Mouse (Mus musculus) hindbrain, embryonic 10.5 days (tissue): Measurements from ENCODE around the gene Cep55. TPM values are rescaled to one million over a fixed set of nuclear protein-coding genes. Genes with fewer than 3 reads are reported as not detected.

ENCODE experiments used
- DNase-seq: peaks from one replicate; pipeline ENCODE4 v3.0.0-alpha.2; 2017; ENCODE audit warnings: low spot score
- H3K27ac ChIP-seq: fragments of 300-500 bp; sonication (generic); 2 replicates; pipeline ENCODE4 v1.5.1; 2016; ENCODE audit warnings: mild to moderate bottlenecking, moderate library complexity
- H3K27me3 ChIP-seq: fragments of 300-500 bp; sonication (generic); 2 replicates; pipeline ENCODE4 v1.6.1; 2016; ENCODE audit warnings: mild to moderate bottlenecking; ENCODE audit not compliant: poor library complexity, insufficient read depth, severe bottlenecking
- H3K36me3 ChIP-seq: fragments of 300-500 bp; sonication (generic); 2 replicates; pipeline ENCODE4 v1.6.1; 2016; ENCODE audit warnings: mild to moderate bottlenecking, moderate library complexity
- H3K4me1 ChIP-seq: fragments of 300-500 bp; sonication (generic); replicated peaks from 2 replicates; pipeline ENCODE4 v1.6.1; 2016; ENCODE audit warnings: mild to moderate bottlenecking
- H3K4me3 ChIP-seq: fragments of 300-500 bp; sonication (generic); 2 replicates; pipeline ENCODE4 v1.5.1; 2016; ENCODE audit warnings: mild to moderate bottlenecking, moderate library complexity
- H3K9me3 ChIP-seq: fragments of 300-500 bp; sonication (generic); 2 replicates; pipeline ENCODE4 v1.6.1; 2016; ENCODE audit warnings: mild to moderate bottlenecking, moderate library complexity
- WGBS: fragments of 180-500 bp; shearing (Covaris S2); methylation state at CpG from one replicate; pipeline ENCODE4 v1.1.7; 2016; 5-methylcytosine and 5-hydroxymethylcytosine counted together
- polyA plus RNA-seq: library from polyadenylated mRNA; unstranded; fragments of >200 nt; fragmentation: Nextera tagmentation; extraction: Ambion mirVana; gene quantifications from 2 replicates; pipeline ENCODE4 v1.2.1, GENCODE M21; 2016

Cep55 gene
- polyA plus RNA-seq, 1 experiment from 2014 or later, result 33.5 TPM

GRCm38 (mm10) chr19:38085841-38086240 is 31.0 kb downstream of the Cep55 start:
- Histone ChIP-seq H3K9me3 (no peaks in the 10 kb centered on the region), H3K4me3 (no peak overlapping the region), H3K27me3 (0 out of 2 replicates have a peak, but pooled peaks cover 3% of the 10 kb centered on the region), H3K4me1 (no peaks in the 10 kb centered on the region), H3K36me3 (no peaks in the 10 kb centered on the region), H3K27ac (no peak overlapping the region)
- no peak for DNase-seq
- 88% methylated on average over 4 of the region's 4 CpGs for WGBS

DNA sequence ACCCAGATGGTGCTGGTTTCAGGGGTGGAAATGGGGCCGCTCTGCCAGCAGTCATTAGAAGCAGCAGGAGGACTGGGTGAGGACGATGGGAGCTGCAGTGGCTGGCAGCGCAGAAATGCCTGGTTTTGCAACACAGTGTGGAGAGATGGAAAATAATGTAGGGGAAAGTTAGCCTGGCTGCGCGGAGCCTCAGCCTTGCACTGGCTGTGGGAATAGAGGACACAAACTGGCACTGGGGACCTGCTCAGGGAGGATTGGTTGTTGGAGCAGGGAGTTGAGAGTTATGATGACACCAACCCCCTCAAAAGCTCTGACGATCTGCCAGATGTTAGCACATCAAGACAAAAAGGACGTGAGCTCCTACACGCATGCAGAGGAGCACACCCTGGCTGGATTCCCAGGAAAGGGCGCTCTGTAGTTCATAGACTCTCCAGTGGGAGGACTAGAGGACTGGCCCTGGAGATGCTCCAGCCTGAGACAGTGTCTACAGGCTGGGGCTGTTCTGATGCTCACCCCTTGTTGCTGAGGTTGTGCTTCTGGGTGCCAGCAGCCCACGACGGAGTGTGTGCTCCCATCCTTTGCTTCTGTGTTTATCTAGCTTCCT is 32.2 kb downstream of the Cep55 start:
- no peak overlapping the region for H3K4me3 ChIP-seq
- H3K9me3 ChIP-seq, result no peaks in the 10 kb centered on the region
- DNase-seq, result peak; percentile 7
- no peak overlapping the region for H3K27ac ChIP-seq
- H3K4me1 ChIP-seq, result peaks cover 6% of the 10 kb centered on the region; the same call in 1 of the 2 replicates
- WGBS, result 68% methylated on average over 11 of the region's 11 CpGs
- H3K27me3 ChIP-seq, result 0 out of 2 replicates have a peak, but pooled peaks cover 3% of the 10 kb centered on the region
- H3K36me3 ChIP-seq, result no peaks in the 10 kb centered on the region

- H3K4me1 ChIP-seq, result peaks cover 6% of the 10 kb centered on the region; the same call in 1 of the 2 replicates
- no peak overlapping the region for H3K4me3 ChIP-seq
- H3K9me3 ChIP-seq, result no peaks in the 10 kb centered on the region
- 89% methylated on average over 8 of the region's 8 CpGs for WGBS
- peaks cover 13% of the 10 kb centered on the region; the same call in 1 of the 2 replicates for H3K27me3 ChIP-seq
- no peak overlapping the region for H3K27ac ChIP-seq
- DNase-seq, result no peak
- no peaks in the 10 kb centered on the region for H3K36me3 ChIP-seq
These were observed 34.5 kb downstream of the Cep55 start for GRCm38 (mm10) chr19:38089358-38089757.

DNA sequence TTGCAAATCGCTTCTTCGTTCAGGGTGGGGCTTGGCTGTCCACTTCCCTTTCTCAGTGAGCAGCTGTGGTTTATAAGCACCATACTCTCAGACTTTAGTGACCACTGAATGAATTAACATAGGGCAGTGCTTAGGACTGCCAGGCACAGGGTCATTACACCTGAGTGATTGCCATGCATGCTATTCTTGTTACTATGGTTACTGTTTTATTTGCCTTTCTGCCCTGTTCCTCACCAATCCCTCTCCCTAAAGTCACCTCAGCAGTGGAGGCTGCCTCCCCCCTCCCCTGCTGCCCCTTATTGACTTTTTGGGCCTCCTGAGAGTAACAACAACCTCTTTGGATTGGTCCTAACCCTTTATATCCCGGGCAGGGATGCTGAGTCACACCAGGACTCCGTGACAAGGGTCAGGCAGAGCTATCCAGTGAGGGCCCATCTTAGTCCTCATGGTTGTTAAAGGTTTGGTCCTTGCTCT is 36.7 kb downstream of the Cep55 start:
- H3K4me3 ChIP-seq, result no peak overlapping the region
- no peak for DNase-seq
- 55% methylated on average over 4 of the region's 4 CpGs for WGBS
- peaks cover 31% of the 10 kb centered on the region for H3K27me3 ChIP-seq
- H3K27ac ChIP-seq, result no peak overlapping the region
- no peaks in the 10 kb centered on the region for H3K9me3 ChIP-seq
- H3K36me3 ChIP-seq, result no peaks in the 10 kb centered on the region
- peaks cover 6% of the 10 kb centered on the region for H3K4me1 ChIP-seq

DNA sequence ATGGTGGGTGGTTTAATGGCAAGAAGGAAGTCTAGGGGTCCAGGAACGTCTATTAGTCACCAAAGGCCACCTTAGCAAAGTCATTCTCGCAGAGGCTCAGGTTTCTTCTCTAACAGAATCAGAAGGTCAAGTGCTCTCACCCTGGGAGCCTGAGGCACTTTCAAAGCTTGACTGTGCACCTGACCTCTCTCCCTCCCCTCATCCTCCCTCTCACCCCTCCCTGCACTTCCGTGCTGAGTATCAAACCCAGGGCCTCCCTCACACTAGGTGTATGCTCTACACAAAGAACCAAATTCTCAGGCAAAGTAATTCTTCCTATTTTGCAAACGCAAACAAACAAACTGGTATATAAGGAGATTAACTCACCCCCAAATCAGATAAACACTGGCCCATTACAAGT is 41.4 kb downstream of the Cep55 start:
- Histone ChIP-seq H3K27me3 (peaks cover 65% of the 10 kb centered on the region), H3K9me3 (no peaks in the 10 kb centered on the region), H3K36me3 (no peaks in the 10 kb centered on the region), H3K4me3 (no peak overlapping the region), H3K27ac (no peak overlapping the region), H3K4me1 (peaks cover 19% of the 10 kb centered on the region)
- no peak for DNase-seq
- WGBS, result 8% methylated on average over 4 of the region's 4 CpGs

DNA sequence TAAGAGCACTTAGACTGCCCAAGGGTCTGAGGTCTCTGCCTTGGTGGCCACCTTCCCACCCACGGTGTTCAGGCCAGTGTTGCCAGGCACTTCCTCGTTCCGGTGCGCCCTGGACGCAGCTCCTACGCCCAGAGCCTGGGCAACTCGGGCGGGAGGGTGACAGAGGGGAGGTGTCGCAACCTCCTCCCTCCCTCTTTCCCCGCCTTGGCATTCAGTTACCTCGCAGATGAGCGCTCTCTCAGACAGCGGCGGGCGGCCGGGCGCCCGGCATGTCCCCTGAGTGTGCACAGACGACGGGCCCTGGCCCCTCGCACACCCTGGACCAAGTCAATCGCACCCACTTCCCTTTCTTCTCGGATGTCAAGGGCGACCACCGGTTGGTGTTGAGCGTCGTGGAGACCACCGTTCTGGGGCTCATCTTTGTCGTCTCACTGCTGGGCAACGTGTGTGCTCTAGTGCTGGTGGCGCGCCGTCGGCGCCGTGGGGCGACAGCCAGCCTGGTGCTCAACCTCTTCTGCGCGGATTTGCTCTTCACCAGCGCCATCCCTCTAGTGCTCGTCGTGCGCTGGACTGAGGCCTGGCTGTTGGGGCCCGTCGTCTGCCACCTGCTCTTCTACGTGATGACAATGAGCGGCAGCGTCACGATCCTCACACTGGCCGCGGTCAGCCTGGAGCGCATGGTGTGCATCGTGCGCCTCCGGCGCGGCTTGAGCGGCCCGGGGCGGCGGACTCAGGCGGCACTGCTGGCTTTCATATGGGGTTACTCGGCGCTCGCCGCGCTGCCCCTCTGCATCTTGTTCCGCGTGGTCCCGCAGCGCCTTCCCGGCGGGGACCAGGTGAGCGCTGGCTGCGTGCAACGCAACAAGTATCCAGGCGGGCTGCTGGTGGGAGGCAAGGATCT is 42.3 kb downstream of the Cep55 start, which contains the start of gene Ffar4:
Gene Ffar4 (plus strand): TSS at position 214 of the 901 bp plus-strand sequence.
- Histone ChIP-seq H3K4me1 (peaks cover 14% of the 10 kb centered on the region), H3K27me3 (peaks cover 67% of the 10 kb centered on the region), H3K9me3 (no peaks in the 10 kb centered on the region), H3K4me3 (peak within 1 kb of the TSS; percentile 49), H3K36me3 (no peaks in the 10 kb centered on the region), H3K27ac (no peak within 1 kb of the TSS)
- peak; percentile 51 for DNase-seq
- WGBS, result 1% methylated on average over 77 of the region's 77 CpGs

DNA sequence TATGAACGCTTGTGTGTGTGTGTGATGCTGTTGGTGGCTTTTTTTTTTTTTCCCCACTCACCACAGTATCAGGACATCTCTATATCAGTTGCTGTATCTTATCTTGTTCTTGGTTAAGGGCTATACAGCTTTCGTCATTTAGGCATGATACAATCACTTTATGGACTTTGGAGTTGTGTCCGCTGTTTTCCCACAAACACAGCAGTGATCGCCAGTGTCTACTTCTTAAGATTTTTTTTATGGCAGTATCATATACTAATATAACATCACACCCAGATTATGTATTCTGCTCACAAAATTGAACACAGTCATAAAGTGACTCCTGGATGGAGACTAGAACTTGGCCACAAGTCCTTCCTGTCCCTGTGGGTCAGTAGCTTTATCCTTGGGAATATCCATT is 53.1 kb downstream of the Cep55 start:
- 91% methylated on average over 4 of the region's 4 CpGs for WGBS
- Histone ChIP-seq H3K9me3 (no peaks in the 10 kb centered on the region), H3K36me3 (no peaks in the 10 kb centered on the region), H3K27ac (no peak overlapping the region), H3K4me3 (no peak overlapping the region), H3K4me1 (no peaks in the 10 kb centered on the region), H3K27me3 (no peaks in the 10 kb centered on the region)
- no peak for DNase-seq

GRCm38 (mm10) chr19:38109506-38110242 is 54.9 kb downstream of the Cep55 start:
- H3K4me3 ChIP-seq, result no peak overlapping the region
- DNase-seq, result no peak
- no peaks in the 10 kb centered on the region for H3K4me1 ChIP-seq
- no peaks in the 10 kb centered on the region for H3K27me3 ChIP-seq
- WGBS, result 92% methylated on average over 15 of the region's 15 CpGs
- H3K36me3 ChIP-seq, result no peaks in the 10 kb centered on the region
- no peak overlapping the region for H3K27ac ChIP-seq
- no peaks in the 10 kb centered on the region for H3K9me3 ChIP-seq

DNA sequence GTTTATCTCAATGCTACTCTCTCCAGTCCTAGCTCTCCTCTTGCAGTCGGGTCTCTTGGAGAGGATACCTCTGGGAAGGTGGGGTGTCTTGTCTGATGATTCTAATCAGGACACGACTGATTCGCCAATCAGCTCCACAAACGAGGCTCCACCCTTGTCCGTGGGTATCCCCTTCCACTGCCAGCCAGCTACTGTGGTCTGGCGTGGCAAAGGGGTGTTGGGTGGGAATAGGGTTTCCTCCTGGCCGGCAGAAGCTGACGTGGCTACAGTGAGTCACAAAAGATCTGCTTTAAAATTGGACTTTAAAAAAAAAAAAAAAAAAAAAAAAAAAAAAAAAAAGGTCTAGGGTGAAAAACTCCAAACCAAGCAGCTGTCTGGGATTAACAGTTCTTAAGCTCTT is 56.2 kb downstream of the Cep55 start:
- H3K27me3 ChIP-seq, result no peaks in the 10 kb centered on the region
- H3K36me3 ChIP-seq, result no peaks in the 10 kb centered on the region
- no peak overlapping the region for H3K4me3 ChIP-seq
- WGBS, result 87% methylated on average over 8 of the region's 8 CpGs
- DNase-seq, result no peak
- no peaks in the 10 kb centered on the region for H3K9me3 ChIP-seq
- H3K4me1 ChIP-seq, result no peaks in the 10 kb centered on the region
- H3K27ac ChIP-seq, result no peak overlapping the region

DNA sequence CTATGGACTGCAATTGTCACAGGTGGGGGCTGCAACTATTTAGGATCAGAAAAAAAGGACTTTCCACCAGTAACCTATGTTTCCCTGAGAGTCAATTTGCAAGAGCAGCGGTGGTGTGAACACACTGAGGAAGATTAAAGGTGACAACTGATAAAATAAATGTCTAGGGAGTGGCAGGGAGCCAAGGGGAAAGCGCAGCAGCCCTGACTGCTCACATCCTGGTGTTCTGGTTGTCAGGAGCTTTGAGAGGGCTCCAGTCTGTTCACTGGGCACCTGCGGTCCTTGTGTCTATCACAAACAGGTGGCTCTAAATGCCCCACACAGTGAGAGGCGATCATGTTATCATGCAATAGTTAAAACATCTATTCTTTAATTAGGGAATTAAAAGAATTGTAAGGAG is 57.8 kb downstream of the Cep55 start:
- H3K27ac ChIP-seq, result no peak overlapping the region
- DNase-seq, result no peak
- no peaks in the 10 kb centered on the region for H3K36me3 ChIP-seq
- H3K4me1 ChIP-seq, result no peaks in the 10 kb centered on the region
- no peaks in the 10 kb centered on the region for H3K27me3 ChIP-seq
- no peaks in the 10 kb centered on the region for H3K9me3 ChIP-seq
- WGBS, result 53% methylated on average over 4 of the region's 4 CpGs
- no peak overlapping the region for H3K4me3 ChIP-seq

DNA sequence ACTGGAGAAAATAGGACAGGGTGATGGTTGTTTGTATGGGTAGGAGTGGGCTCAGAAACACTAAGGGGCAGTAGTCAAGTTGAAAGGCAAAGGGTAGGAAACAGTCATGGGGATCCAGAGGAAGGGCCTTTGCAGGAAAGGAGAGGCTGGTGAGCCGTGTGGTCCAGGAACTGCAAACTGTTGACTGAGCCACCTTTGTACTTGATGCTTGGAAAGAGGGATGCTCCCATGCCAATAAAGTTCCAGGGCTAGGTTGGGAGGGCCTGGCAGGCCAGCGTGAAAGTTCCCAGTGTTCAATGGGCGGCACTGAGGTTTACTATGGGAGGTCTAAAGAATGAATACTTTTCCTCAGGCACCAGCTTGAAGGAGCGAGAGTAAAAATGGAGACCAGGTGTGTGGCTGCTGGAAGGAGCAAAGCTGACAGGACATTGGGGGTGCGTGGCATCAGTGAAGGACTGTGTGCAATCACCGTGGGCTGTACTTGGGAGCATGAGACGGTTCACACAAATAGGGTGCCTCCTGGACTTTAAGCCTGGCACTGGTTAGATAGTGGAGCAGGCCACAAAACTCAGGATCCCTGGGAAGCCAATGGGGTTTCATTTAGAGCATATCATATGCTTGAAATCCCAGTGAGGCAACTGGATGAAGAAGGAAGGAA is 60.2 kb downstream of the Cep55 start:
- Histone ChIP-seq H3K9me3 (no peaks in the 10 kb centered on the region), H3K4me3 (no peak overlapping the region), H3K36me3 (no peaks in the 10 kb centered on the region), H3K4me1 (no peaks in the 10 kb centered on the region), H3K27ac (no peak overlapping the region), H3K27me3 (no peaks in the 10 kb centered on the region)
- no peak for DNase-seq
- 90% methylated on average over 7 of the region's 7 CpGs for WGBS

GRCm38 (mm10) chr19:38120123-38120760 is 65.4 kb downstream of the Cep55 start:
- Histone ChIP-seq H3K4me3 (no peak overlapping the region), H3K36me3 (no peaks in the 10 kb centered on the region), H3K4me1 (peaks cover 12% of the 10 kb centered on the region), H3K27ac (no peak overlapping the region), H3K27me3 (peaks cover 38% of the 10 kb centered on the region), H3K9me3 (no peaks in the 10 kb centered on the region)
- 83% methylated on average over 5 of the region's 5 CpGs for WGBS
- DNase-seq, result no peak
